Mouse (Mus musculus) CH12.LX (cell line): Measurements from ENCODE around the gene Tmem132c. TPM values are rescaled to one million over a fixed set of nuclear protein-coding genes. Genes with fewer than 3 reads are reported as not detected.

Experiments
- DNase-seq: peaks from one replicate; pipeline ENCODE4 v3.0.0-alpha.2; 2013; ENCODE audit errors: extremely low read depth
- H3K27ac ChIP-seq: 2 replicates; pipeline ENCODE4 v1.5.1; 2012; ENCODE audit warnings: low read depth, mild to moderate bottlenecking, control low read depth, moderate library complexity; ENCODE audit not compliant: insufficient read depth
- H3K27me3 ChIP-seq: replicated peaks from 2 replicates; pipeline ENCODE3; 2012; ENCODE audit warnings: inconsistent platforms
- H3K36me3 ChIP-seq, 2 experiments: replicated peaks in 1 of 2; 2 replicates each; pipeline versions ENCODE3 to v1.6.1; 2012; ENCODE audit warnings: inconsistent platforms in 1 of 2, low read length in 1 of 2, mild to moderate bottlenecking in 1 of 2, mixed read lengths in 1 of 2, moderate library complexity in 1 of 2; ENCODE audit not compliant: control insufficient read depth in 1 of 2, insufficient read depth in 1 of 2
- H3K4me1 ChIP-seq, 2 experiments: 2 replicates each; pipeline ENCODE4 v1.6.1; 2012; ENCODE audit warnings: inconsistent platforms in 1 of 2, moderate library complexity in 1 of 2; ENCODE audit not compliant: insufficient read depth in 2 of 2, control insufficient read depth in 1 of 2
- H3K4me2 ChIP-seq: 2 replicates; pipeline ENCODE4 v1.6.1; 2012; ENCODE audit warnings: low read depth, mild to moderate bottlenecking, control low read depth; ENCODE audit not compliant: poor library complexity, insufficient read depth, severe bottlenecking
- H3K4me3 ChIP-seq, 3 experiments: fragments of 150-350 bp in 1 of 3; sonication (generic) in 1 of 3; replicated peaks in 1 of 3; 2 replicates each; pipeline versions ENCODE3 to v1.5.1; 2011 to 2012; ENCODE audit warnings: low read depth in 2 of 3, low read length in 2 of 3, mild to moderate bottlenecking in 2 of 3, moderate library complexity in 2 of 3, control low read depth in 1 of 3, improper control_type of control experiment in 1 of 3, inconsistent platforms in 1 of 3, mixed read lengths in 1 of 3; ENCODE audit not compliant: poor library complexity in 1 of 3
- H3K79me2 ChIP-seq: replicated peaks from 2 replicates; pipeline ENCODE4 v1.6.1; 2012; ENCODE audit warnings: mild to moderate bottlenecking, moderate library complexity; ENCODE audit not compliant: control insufficient read depth, poor library complexity, insufficient read depth, severe bottlenecking; ENCODE audit errors: extremely low read depth
- H3K9ac ChIP-seq: 2 replicates; pipeline ENCODE4 v1.6.1; 2012; ENCODE audit warnings: low read depth, mild to moderate bottlenecking, control low read depth, moderate library complexity; ENCODE audit not compliant: insufficient read depth
- H3K9me3 ChIP-seq: replicated peaks from 2 replicates; pipeline ENCODE3; 2012; ENCODE audit warnings: low read length, inconsistent platforms, mixed read lengths
- CHD1 ChIP-seq: IDR thresholded peaks from 2 replicates; pipeline ENCODE4 v1.6.1; 2012; ENCODE audit warnings: low read depth, low read length, improper control_type of control experiment, inconsistent platforms
- CHD2 ChIP-seq: IDR thresholded peaks from 2 replicates; pipeline ENCODE4 v1.6.1; 2011; ENCODE audit warnings: low read length, improper control_type of control experiment
- CTCF ChIP-seq, 2 experiments: IDR thresholded peaks in 1 of 2; conservative IDR thresholded peaks in 1 of 2; 2 replicates each; pipeline ENCODE4 v1.5.1; 2011 to 2012; ENCODE audit warnings: low read depth in 2 of 2, low read length in 2 of 2, improper control_type of control experiment in 1 of 2, inconsistent platforms in 1 of 2, mild to moderate bottlenecking in 1 of 2, moderate library complexity in 1 of 2
- ELF1 ChIP-seq: IDR thresholded peaks from 2 replicates; pipeline ENCODE4 v1.6.1; 2014; ENCODE audit warnings: low read depth, mild to moderate bottlenecking, inconsistent platforms, low read length, improper control_type of control experiment
- ETS1 ChIP-seq: conservative IDR thresholded peaks from 2 replicates; pipeline ENCODE4 v1.6.1; 2012; ENCODE audit warnings: low read depth, mild to moderate bottlenecking, inconsistent platforms, low read length, improper control_type of control experiment, moderate library complexity
- IRF4 ChIP-seq: IDR thresholded peaks from 2 replicates; pipeline ENCODE4 v1.6.1; 2014; ENCODE audit warnings: low read depth, mild to moderate bottlenecking, inconsistent platforms, low read length, improper control_type of control experiment
- JUN ChIP-seq: IDR thresholded peaks from 2 replicates; pipeline ENCODE4 v1.6.1; 2011; ENCODE audit warnings: low read depth, mild to moderate bottlenecking, low read length, improper control_type of control experiment, moderate library complexity; ENCODE audit not compliant: insufficient read depth
- JUND ChIP-seq: conservative IDR thresholded peaks from 2 replicates; pipeline ENCODE4 v1.6.1; 2011; ENCODE audit warnings: low read depth, low read length, improper control_type of control experiment
- MAFK ChIP-seq: IDR thresholded peaks from 2 replicates; pipeline ENCODE4 v1.6.1; 2011; ENCODE audit warnings: low read length, improper control_type of control experiment; ENCODE audit not compliant: insufficient replicate concordance
- MAZ ChIP-seq: IDR thresholded peaks from 2 replicates; pipeline ENCODE4 v1.6.1; 2012; ENCODE audit warnings: low read depth, mild to moderate bottlenecking, inconsistent platforms, low read length, improper control_type of control experiment, moderate library complexity
- MEF2A ChIP-seq: IDR thresholded peaks from 2 replicates; pipeline ENCODE4 v1.6.1; 2014; ENCODE audit warnings: low read depth, mild to moderate bottlenecking, inconsistent platforms, low read length, improper control_type of control experiment, borderline replicate concordance
- MXI1 ChIP-seq: IDR thresholded peaks from 2 replicates; pipeline ENCODE4 v1.6.1; 2011; ENCODE audit warnings: mild to moderate bottlenecking, low read depth, low read length, improper control_type of control experiment
- NRF1 ChIP-seq: IDR thresholded peaks from 2 replicates; pipeline ENCODE4 v1.6.1; 2014; ENCODE audit warnings: low read depth, mild to moderate bottlenecking, inconsistent platforms, low read length, improper control_type of control experiment, moderate library complexity
- PAX5 ChIP-seq: IDR thresholded peaks from 2 replicates; pipeline ENCODE4 v1.6.1; 2012; ENCODE audit warnings: low read length, inconsistent platforms, mixed read lengths
- POLR2A ChIP-seq: IDR thresholded peaks from 2 replicates; pipeline ENCODE4 v1.6.1; 2011; ENCODE audit warnings: low read depth, mild to moderate bottlenecking, improper control_type of control experiment, low read length
- POLR2AphosphoS2 ChIP-seq: IDR thresholded peaks from 2 replicates; pipeline ENCODE4 v1.6.1; 2011; ENCODE audit warnings: low read depth, low read length, improper control_type of control experiment
- RAD21 ChIP-seq: IDR thresholded peaks from 2 replicates; pipeline ENCODE4 v1.6.1; 2011; ENCODE audit warnings: low read depth, mild to moderate bottlenecking, low read length, improper control_type of control experiment, moderate library complexity
- SIN3A ChIP-seq: IDR thresholded peaks from 2 replicates; pipeline ENCODE4 v1.6.1; 2012; ENCODE audit warnings: low read length, improper control_type of control experiment, inconsistent platforms
- TBP ChIP-seq: conservative IDR thresholded peaks from 2 replicates; pipeline ENCODE4 v1.6.1; 2011; ENCODE audit warnings: low read depth, low read length, improper control_type of control experiment
- TCF12 ChIP-seq: IDR thresholded peaks from 2 replicates; pipeline ENCODE4 v1.6.1; 2014; ENCODE audit warnings: low read depth, mild to moderate bottlenecking, inconsistent platforms, low read length, improper control_type of control experiment
- UBTF ChIP-seq: IDR thresholded peaks from 2 replicates; pipeline ENCODE4 v1.6.1; 2012; ENCODE audit warnings: low read depth, mild to moderate bottlenecking, inconsistent platforms, low read length, improper control_type of control experiment, moderate library complexity
- USF2 ChIP-seq: conservative IDR thresholded peaks from 2 replicates; pipeline ENCODE4 v1.6.1; 2011; ENCODE audit warnings: low read depth, low read length, improper control_type of control experiment
- ZC3H11A ChIP-seq: IDR thresholded peaks from 2 replicates; pipeline ENCODE4 v1.6.1; 2012; ENCODE audit warnings: low read depth, mild to moderate bottlenecking, inconsistent platforms, low read length, improper control_type of control experiment
- ZKSCAN1 ChIP-seq: IDR thresholded peaks from 2 replicates; pipeline ENCODE4 v1.6.1; 2012; ENCODE audit warnings: low read depth, inconsistent platforms, low read length, improper control_type of control experiment, borderline replicate concordance
- dilution Hi-C: fragments of 300-500 bp; cut with MboI; formaldehyde crosslinking; loops from 2 replicates; pipeline ENCODE4 v1.14.3; 2020; ENCODE audit warnings: low sequenced_read_pairs; ENCODE audit not compliant: extremely low pct_unique_long_range_greater_than_20kb, extremely low pct_ligation_motif_present
- in situ Hi-C: fragments of 300-500 bp; cut with MboI; formaldehyde crosslinking; loops from 3 replicates; pipeline ENCODE4 v1.14.3; 2019; ENCODE audit warnings: low sequenced_read_pairs, low pct_ligation_motif_present, low pct_unique_long_range_greater_than_20kb, mixed read lengths
- polyA plus RNA-seq: library from polyadenylated mRNA; unstranded; fragments of >175 nt; gene quantifications from 2 replicates; pipeline ENCODE4 v1.2.1, GENCODE M21; 2012; ENCODE audit warnings: low read depth; ENCODE audit not compliant: insufficient read length
- total RNA-seq, 2 experiments: library from RNA; depleted of rRNA; stranded (reverse); fragments of 300-350 nt in 1 of 2; fragments of >200 nt in 1 of 2; gene quantifications; 2 replicates each; pipeline ENCODE4 v1.2.3; 2012 to 2014

Gene Tmem132c
- total and polyA plus RNA-seq, 3 experiments, result not detected

DNA sequence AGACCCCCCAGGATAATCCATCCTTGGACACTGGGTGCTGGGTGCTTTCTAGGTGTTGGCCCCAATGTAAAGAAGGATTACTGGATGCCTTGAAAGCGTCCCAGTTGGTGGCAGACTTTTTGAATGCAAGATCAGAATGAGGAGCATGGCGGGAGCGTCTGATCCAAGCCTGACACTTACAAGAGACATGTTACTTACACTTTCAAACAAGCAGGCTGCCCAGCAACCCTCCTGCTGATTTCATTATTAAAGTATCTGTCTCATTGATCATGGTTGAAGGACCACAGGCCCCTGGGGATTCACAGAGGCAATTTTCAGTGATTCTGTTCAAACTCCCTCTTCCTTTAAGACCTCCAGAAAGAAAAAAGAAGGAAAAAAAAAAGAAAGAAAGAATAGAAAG is 25.2 kb upstream of the Tmem132c start:
- no peaks in the 10 kb centered on the region for H3K79me2 ChIP-seq
- no peak for TF ChIP-seq ETS1
- no peak for TF ChIP-seq IRF4
- TF ChIP-seq USF2, result no peak
- no peak for TF ChIP-seq CHD1
- TF ChIP-seq POLR2A, result no peak
- TF ChIP-seq NRF1, result no peak
- TF ChIP-seq MXI1, result no peak
- no peak for TF ChIP-seq TCF12
- H3K27ac ChIP-seq, result no peak overlapping the region
- no peaks in the 10 kb centered on the region for H3K36me3 ChIP-seq
- no peak for DNase-seq
- H3K27me3 ChIP-seq, result no peaks in the 10 kb centered on the region
- H3K9ac ChIP-seq, result no peak overlapping the region
- H3K4me2 ChIP-seq, result no peak overlapping the region
- no peaks in the 10 kb centered on the region for H3K4me1 ChIP-seq
- H3K4me3 ChIP-seq, result no peak overlapping the region
- dilution Hi-C loops (no loop called here), in situ Hi-C loops (no loop called here)
- peaks cover 66% of the 10 kb centered on the region for H3K9me3 ChIP-seq

- Histone ChIP-seq H3K4me2 (no peak overlapping the region), H3K9me3 (peaks cover 70% of the 10 kb centered on the region), H3K4me1 (no peaks in the 10 kb centered on the region), H3K4me3 (no peak overlapping the region), H3K79me2 (no peaks in the 10 kb centered on the region), H3K27me3 (no peaks in the 10 kb centered on the region), H3K27ac (no peak overlapping the region), H3K9ac (no peak overlapping the region), H3K36me3 (no peaks in the 10 kb centered on the region)
- no peak for TF ChIP-seq ZC3H11A
- no peak for TF ChIP-seq CTCF (conservative IDR thresholded peaks at IDR 0.05 in 1 of 2, IDR thresholded peaks at IDR 0.05 in 1 of 2; ENCODE audit: low read depth in 2 of 2, low read length in 2 of 2)
- no peak for TF ChIP-seq SIN3A
- TF ChIP-seq ELF1, result no peak
- no peak for TF ChIP-seq MAFK
- TF ChIP-seq TBP, result no peak
- DNase-seq, result no peak
- in situ Hi-C loops (no loop called here), dilution Hi-C loops (no loop called here)
Observed at GRCm38 (mm10) chr5:127217725-127218124, 23.9 kb upstream of the Tmem132c start.

- in situ Hi-C loops, result no loop called here
Observed at GRCm38 (mm10) chr5:127227929-127228595, 13.5 kb upstream of the Tmem132c start.

More at GRCm38 (mm10) chr5:127227929-127228595, 13.5 kb upstream of the Tmem132c start:
- no peaks in the 10 kb centered on the region for H3K36me3 ChIP-seq
- H3K9ac ChIP-seq, result no peak overlapping the region
- no peaks in the 10 kb centered on the region for H3K27me3 ChIP-seq
- dilution Hi-C loops, result no loop called here
- no peak overlapping the region for H3K27ac ChIP-seq
- no peak overlapping the region for H3K4me3 ChIP-seq
- no peak for TF ChIP-seq JUN
- no peak for TF ChIP-seq TBP
- TF ChIP-seq MEF2A, result no peak
- no peak for TF ChIP-seq NRF1
- TF ChIP-seq USF2, result no peak
- no peak for TF ChIP-seq CHD1
- TF ChIP-seq POLR2AphosphoS2, result no peak
- no peak for TF ChIP-seq MAZ
- TF ChIP-seq CHD2, result no peak
- TF ChIP-seq JUND, result no peak
- no peak for TF ChIP-seq UBTF
- no peak for TF ChIP-seq ZKSCAN1
- no peak for TF ChIP-seq SIN3A
- TF ChIP-seq PAX5, result no peak
- TF ChIP-seq ELF1, result no peak
- no peak for TF ChIP-seq RAD21
- no peak for TF ChIP-seq TCF12
- TF ChIP-seq ETS1, result no peak
- no peaks in the 10 kb centered on the region for H3K4me1 ChIP-seq
- no peak overlapping the region for H3K4me2 ChIP-seq
- no peak for DNase-seq
- no peaks in the 10 kb centered on the region for H3K79me2 ChIP-seq
- peaks cover 80% of the 10 kb centered on the region for H3K9me3 ChIP-seq
